Mouse (Mus musculus) yolk sac, embryonic 10.5 days (tissue): Measurements from ENCODE around the gene E2f1.

Experiments used
- DNase-seq: peaks from one replicate; pipeline ENCODE4 v3.0.0-alpha.2; 2017; ENCODE audit warnings: low spot score

E2f1 gene

DNA sequence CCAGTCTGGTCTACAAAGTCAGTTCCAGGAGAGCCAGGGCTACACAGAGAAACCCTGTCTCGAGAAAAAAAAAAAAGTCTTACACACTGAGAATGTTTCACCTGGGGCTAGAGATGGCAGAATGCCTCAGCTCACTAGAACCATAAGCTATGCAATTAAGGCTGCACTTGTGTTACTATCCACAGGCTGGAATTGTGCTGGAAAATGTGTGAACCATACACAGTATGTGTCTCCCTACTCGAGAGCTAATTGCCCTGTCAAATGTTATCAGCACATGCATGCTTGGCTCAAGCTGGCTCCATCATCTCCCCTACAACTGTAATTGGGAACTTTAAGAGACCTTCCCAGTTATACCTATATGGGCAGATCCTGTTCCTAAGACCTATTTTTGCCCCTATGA lies 18.8 kb downstream of the E2f1 start:
- no peak for DNase-seq

DNA sequence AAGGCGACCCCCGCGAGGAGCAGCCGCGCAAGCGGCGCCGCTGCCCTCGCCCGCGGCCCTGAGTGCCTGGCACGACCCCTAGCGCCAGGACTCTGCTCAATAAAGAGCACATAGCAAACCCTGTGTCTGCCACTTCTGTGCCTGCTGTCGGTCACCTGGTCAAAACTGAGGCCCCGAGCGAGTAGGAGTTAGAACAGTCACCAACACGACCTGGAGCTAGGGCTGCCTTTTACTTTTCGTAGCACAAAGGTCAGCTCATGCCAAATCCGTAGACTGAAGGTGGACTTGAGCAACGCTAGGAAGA lies 19.9 kb downstream of the E2f1 start:
- DNase-seq: no peak

DNA sequence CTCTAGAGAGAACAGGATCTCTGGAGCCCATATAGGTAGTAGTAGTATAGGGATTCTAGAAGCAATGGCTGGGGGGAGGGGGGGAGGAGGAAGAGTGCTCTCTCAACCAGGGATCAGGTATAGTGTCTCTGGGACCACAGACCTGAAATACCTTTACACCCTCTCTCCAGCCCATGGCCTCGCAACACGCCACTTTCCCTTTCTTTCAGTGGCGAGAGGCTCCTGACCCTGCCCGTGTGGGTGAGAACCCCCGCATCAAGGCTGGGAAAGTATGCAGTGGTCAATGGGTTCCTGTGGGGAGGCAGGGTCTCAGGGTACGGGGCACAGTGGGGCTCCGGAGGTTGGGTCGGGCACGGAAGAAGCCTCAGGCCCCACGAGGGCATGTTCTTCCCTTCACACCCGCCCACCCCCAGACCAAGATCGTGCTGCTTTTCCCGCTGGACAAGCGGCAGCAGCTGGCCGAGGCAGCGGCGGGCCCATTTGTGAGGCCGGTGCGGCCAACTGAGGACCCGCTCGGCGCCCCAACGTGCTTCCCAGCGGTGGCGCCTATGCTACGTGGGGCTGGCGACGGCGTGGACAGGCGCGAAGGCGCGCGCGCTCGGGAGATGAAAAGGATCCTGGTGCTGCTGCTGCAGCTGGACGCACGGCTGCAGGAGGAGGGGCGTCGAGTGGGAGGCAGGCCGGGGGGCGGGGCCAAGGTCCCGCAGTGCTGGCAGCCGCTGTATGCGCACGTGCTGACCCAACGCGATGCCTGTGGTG lies 20.4 kb downstream of the E2f1 start:
- DNase-seq: peak; percentile 77

DNA sequence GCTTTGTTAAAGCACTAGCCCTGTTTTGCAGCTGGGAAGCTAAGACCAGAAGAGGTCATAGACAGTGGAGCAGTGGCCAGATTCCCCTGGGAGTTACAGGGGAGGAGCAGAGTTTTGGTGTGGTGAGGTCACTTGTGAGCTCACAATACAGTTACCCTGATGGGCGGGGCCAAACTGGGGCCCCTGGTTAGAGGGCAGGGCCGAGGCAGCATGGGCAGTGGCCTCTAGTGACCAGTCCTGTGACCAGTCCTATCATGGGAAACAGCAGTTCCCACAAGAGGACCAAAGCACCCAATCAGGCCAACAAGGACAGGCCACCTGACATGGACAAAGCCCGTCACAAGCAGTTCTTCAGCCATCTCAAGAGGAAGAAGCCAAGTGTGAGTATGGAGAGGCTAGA lies 21.0 kb downstream of the E2f1 start:
- no peak for DNase-seq

DNA sequence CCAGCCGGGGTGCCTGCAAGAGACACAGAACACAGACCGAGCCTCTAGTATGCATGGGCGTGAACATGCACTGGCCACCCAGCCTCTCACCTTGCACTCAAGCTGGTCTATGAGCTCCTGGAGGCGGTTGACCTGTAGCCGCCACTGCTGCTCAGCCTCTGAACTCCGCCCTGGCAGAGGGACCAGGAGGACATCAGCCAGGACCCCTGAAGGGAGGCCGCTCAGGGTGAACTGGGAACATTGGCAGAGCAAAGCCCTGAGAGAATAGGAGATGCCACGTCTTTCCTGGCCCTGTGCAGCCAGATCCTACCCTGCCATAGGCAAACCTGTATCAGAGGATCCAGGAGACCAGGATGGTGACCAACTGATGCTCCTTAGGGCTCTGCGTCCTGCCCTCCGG lies 23.0 kb downstream of the E2f1 start, which contains the start of gene 1700003F12Rik:
1700003F12Rik (plus strand) TSS at position 375 of the 400 bp plus-strand sequence.
- no peak for DNase-seq

DNA sequence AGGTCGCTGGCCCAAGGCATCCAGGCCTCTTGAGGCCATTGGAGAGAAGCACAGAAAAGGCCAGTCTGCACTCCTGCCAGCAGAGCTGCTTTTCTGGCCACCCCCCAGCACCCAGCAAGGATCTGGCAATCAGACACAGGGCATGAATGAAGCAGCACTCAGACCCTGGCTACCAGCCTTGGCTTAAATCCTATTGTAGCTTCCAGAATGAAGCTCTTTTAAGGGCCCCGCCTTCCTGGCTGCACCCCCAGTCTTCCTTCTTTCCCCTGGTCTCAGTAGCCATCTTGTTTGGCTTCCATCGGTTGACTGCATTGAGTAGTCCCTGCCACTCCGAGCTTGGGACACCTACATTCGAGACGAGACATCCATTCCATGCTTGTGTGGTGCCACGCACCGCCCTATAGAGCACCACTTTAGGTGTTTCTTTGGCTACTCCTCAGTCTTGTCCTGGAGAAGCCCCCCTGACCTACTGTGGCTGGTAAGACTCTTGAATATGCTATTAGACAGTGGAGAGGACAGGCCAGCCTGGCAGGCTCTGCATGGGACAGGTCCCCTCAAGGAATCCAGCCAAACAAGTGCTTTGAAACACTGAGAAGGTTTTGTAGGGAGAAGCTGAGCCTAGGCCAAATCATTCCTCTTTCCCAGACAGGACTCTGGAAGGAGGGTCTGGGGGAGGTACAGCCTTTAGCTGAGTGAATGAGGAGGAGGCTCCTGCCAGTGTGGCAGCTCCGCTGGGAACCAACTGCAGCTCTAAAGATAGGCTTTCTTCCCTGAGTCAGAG lies 25.9 kb downstream of the E2f1 start:
- no peak for DNase-seq

DNA sequence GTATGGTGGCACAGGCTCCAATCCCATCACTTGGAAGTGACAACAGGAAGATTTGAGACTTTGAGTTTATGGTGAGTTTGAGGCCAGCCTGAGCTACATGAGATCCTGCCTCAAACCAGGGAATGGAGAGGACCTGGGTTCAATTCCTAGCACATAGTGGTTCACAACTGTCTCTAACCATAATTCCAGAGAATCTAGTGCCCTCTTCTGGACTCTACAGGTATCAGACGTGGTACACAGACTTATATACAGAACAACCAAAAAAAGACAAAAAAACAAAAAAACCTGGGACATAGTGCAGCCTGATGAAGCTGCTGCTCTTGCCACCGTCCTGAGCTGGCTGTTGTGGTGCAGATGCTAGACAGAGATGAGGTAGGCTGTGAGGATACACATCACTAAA lies 28.1 kb downstream of the E2f1 start:
- no peak for DNase-seq

DNA sequence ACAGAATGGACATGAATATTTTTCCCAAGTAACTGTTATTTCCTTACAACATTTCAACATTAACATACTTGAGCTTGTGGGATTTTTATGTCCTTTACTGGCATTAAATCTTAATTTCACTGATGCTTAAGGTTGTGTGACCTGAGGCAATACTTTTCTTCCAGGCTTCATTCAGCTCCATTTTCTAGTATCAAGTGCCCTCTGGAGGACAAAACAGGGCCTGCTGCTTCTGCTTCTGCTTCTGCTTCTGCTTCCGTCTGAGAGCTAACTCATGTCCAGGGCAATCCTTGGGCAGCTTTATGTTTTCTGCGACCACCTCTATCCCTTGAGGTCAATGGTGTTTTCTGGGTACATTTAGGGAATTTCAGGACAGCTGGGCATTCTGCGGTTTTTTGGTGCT lies 30.0 kb downstream of the E2f1 start:
- no peak for DNase-seq

DNA sequence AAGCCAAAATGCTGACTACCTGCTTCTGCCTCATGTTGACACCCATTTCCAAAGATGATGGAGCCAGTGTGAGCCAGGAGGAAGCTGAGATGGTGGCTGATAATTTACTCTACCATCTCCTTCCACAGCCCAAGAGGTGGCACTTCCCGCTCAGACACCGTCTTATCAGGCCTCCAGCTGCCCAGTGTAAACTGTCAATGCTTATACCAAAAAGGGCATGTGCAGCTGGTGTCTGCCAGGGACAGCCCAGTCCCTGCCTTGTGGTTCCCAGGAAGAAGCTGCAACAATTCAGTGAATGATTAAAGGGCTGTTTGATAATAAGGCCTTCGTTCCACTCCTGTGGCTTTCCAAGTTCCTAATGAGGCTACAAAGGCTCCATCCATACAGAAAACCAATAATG lies 31.0 kb downstream of the E2f1 start:
- no peak for DNase-seq

DNA sequence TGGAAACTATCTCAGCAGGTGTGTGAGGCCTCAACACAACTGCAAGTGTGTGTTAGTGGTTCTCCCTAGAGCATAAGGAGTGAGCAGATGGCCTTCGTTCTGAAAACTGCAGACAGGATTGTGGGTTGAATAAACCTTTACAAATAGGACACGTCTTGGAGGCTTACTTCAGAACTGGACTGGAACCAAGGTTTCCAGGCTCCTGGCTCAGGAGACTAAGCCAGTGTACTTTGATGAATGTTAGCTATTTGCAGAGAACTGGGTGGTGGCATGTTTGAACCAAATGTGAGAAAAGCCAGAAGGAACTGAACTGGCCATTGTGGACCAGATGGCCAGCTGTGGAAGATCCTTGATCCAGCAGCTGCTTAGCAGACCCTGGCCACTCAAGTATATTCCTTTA lies 31.4 kb downstream of the E2f1 start:
- DNase-seq: no peak

DNA sequence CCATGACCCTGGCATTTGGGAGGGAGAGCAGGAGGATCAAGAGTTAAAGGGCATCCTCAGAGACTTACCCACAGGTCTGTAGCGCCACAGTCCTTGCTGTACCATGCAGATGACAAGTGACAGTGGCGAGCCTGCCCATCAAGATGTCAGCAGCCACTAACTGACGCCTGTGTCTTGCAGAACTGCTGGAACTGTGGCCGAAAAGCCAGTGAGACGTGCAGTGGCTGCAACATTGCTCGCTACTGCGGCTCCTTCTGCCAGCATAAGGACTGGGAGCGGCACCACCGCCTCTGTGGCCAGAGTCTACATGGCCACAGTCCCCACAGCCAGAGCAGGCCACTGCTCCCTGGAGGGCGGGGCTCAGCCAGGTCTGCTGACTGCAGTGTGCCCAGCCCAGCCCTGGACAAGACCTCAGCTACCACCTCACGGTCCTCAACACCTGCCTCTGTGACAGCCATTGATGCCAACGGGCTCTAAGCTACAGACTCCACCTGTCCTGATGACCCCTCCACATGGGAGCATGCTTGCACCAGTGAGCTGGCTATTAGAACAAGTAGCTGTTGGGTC lies 34.9 kb downstream of the E2f1 start:
- DNase-seq: no peak

DNA sequence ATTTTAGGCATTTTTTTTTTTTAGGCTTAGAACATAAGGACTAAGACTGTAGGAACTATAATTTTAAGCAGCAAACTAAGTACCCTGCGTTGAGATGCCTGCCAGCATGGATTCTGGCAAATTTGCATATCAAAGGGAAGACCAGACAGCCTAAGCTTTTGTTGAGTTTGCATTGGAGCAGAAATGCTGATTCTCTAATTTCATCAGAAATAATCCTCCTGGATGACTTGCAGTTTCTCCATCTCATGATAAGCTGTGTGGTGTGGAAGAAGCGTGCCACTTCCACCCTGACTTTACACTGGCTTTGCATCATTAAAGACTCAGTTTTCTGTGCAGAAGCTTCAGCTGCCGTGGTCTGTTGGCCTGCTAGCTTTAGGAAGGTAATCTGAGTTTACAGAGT lies 36.8 kb downstream of the E2f1 start:
- no peak for DNase-seq

DNA sequence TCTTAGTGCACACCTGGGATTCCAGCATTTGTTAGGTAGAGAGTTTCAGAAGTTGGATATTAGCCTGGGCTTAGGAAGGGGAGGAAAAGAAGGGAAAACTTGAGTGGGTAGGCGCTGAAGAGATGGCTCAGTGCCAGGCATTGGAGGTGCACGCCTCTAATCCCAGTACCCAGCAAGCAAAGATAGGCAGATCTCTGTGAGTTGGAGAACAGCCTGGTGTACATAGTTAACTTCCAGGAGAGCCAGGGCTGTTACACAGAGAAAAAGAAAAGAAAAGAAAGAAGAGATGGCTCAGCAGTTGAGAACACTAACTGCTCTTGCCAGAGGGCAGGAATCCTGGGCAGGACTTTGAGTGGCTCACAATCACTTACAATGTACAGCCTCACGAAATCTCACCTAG lies 43.2 kb downstream of the E2f1 start:
- no peak for DNase-seq

DNA sequence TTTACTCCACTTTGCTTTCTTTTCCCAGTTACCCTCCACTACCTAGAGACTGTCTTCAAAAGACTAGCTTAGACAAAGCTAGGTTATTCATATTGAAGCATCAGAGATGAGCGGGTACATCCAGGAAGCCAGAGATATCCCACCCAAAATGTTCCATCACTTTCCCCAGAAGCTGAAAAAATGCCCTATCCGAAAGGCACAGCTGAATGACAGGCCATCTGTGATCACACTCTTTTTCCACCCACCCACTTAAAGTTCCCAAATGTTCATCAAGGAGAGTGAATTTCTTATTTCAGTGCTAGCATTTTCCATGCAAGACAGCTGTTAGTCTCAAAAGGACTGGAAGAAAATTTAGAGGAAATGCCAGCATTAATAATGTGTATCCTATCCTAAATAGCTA lies 44.4 kb downstream of the E2f1 start:
- DNase-seq: no peak

DNA sequence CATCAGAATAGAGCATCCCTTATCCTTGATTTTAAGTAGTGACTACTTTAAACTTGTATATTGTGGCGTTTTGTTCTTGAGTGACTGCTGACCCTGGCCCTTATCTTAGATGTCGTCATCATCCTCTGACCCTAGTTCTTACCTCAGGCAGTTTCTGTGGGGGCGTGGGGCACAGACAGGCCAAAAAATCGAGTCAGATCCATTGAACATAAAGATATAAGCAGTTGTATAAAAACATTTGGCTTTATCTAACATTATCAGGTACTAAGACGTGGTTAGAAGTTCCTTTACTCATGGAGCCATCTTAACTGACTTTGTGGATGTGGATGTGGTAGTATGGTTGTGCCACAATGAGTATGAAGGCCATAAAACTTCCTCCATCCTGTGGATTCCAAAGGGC lies 47.4 kb downstream of the E2f1 start:
- no peak for DNase-seq

DNA sequence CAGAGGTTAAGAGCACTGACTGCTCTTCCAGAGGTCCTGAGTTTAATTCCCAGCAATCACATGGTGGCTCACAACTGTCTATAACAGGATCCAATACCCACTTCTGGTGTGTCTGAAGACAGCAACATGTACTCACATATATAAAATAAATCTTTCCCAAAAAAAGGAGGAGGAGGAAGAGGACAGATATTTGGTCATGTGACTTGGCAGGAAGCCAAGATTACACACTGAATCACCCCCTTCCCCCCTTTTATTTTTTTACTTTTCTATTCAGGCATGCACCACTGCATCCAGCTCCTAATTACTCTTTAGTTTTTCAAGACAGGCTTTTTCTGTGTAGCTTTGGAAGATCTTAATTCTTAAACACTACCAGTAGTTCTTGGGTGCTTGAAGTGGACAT lies 48.2 kb downstream of the E2f1 start:
- DNase-seq: no peak

DNA sequence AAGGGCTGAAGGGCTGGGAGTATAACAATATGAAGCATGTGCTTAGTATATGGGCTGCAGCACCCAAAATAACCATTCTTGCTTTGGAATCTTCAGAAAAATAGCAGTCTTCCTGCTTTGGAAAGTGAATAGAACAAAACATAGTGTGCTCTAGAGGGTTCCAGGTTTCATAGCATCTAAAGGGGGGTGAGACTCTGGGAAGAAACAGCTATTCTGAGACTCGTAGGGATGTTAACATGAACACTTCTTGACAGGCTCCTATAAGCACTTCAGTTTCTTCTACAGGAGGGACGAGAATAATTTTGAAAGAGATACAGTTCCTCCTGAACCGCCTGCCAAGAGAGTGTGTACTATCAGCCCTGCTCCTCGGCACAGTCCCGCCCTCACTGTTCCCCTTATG lies 52.3 kb downstream of the E2f1 start:
- no peak for DNase-seq

DNA sequence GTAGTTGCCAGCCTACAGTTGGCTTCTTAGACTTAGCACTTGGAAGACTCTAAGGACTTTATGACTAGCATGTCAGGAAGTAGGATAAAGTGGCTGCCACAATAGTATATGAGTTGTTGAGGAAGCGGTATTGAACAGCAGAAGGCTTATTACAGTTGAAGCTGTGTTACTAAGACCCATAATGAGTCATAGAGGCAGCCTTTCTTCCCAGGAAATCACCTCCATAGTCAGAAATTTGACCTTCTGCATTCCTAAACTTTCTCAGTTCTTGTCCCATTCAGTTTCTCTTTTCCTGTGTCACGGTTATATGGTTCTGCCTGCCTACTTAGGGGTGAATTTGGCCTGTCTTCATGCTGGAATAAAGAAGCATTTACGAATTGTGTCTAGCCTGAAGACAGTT lies 52.7 kb downstream of the E2f1 start:
- no peak for DNase-seq

DNA sequence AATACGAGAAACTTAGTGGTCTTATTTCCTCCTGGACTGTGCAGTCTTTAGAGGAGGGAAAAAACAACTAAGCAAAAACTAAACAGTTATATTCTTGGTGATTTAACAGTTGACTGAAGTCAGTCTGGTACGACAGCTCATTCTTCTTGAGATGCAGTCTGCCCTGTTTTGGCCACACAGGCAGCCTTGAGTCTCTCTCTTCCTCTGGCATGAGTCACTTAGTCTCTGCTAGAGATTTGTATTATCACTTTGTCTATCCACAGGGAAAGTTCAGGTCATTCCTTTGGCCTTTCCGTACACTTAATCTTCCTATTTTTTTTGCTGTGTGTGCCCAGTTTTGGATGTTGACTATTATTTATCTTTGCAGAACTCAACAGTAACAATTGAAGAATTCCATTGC lies 59.6 kb downstream of the E2f1 start:
- no peak for DNase-seq
